Mouse (Mus musculus) heart, embryonic 15.5 days (tissue): Measurements from ENCODE around the gene Fnip1. TPM values are rescaled to one million over a fixed set of nuclear protein-coding genes. Genes with fewer than 3 reads are reported as not detected.

Source experiments
- ATAC-seq: fragments of 200-750 bp; cut with Nextera tagmentation; replicated peaks from 2 replicates; pipeline ENCODE4 v1.8.0; 2017; ENCODE audit warnings: low read depth, moderate TSS enrichment; ENCODE audit not compliant: insufficient number of reproducible peaks, insufficient read depth, low FRiP score
- H3K27ac ChIP-seq: fragments of 300-500 bp; sonication (generic); 2 replicates; pipeline ENCODE4 v1.5.1; 2015; ENCODE audit warnings: mild to moderate bottlenecking, inconsistent platforms
- H3K27me3 ChIP-seq: fragments of 300-500 bp; sonication (generic); 2 replicates; pipeline ENCODE4 v1.6.1; 2015; ENCODE audit warnings: inconsistent platforms
- H3K36me3 ChIP-seq: fragments of 300-500 bp; sonication (generic); 2 replicates; pipeline ENCODE4 v1.6.1; 2015; ENCODE audit warnings: mild to moderate bottlenecking, inconsistent platforms
- H3K4me1 ChIP-seq: fragments of 300-500 bp; sonication (generic); replicated peaks from 2 replicates; pipeline ENCODE4 v1.6.1; 2015; ENCODE audit warnings: inconsistent platforms
- H3K4me2 ChIP-seq: fragments of 300-500 bp; sonication (generic); 2 replicates; pipeline ENCODE4 v1.6.1; 2015; ENCODE audit warnings: inconsistent platforms, mild to moderate bottlenecking, moderate library complexity
- H3K4me3 ChIP-seq: fragments of 300-500 bp; sonication (generic); 2 replicates; pipeline ENCODE4 v1.5.1; 2015; ENCODE audit warnings: mild to moderate bottlenecking, inconsistent platforms
- H3K9ac ChIP-seq: fragments of 300-500 bp; sonication (generic); 2 replicates; pipeline ENCODE4 v1.6.1; 2015; ENCODE audit warnings: mild to moderate bottlenecking, inconsistent platforms
- H3K9me3 ChIP-seq: fragments of 300-500 bp; sonication (generic); replicated peaks from 2 replicates; pipeline ENCODE4 v1.6.1; 2016; ENCODE audit warnings: inconsistent platforms
- WGBS: fragments of 180-500 bp; shearing (Covaris S2); methylation state at CpG from one replicate; pipeline ENCODE4 v1.1.7; 2015; ENCODE audit warnings: mixed read lengths; 5-methylcytosine and 5-hydroxymethylcytosine counted together
- polyA plus RNA-seq: library from polyadenylated mRNA; unstranded; fragments of >200 nt; fragmentation: Nextera tagmentation; extraction: Ambion mirVana; gene quantifications from 2 replicates; pipeline ENCODE4 v1.2.1, GENCODE M21; 2015

Fnip1 gene
- polyA plus RNA-seq, 1 experiment from 2014 or later: 9.2 TPM

DNA sequence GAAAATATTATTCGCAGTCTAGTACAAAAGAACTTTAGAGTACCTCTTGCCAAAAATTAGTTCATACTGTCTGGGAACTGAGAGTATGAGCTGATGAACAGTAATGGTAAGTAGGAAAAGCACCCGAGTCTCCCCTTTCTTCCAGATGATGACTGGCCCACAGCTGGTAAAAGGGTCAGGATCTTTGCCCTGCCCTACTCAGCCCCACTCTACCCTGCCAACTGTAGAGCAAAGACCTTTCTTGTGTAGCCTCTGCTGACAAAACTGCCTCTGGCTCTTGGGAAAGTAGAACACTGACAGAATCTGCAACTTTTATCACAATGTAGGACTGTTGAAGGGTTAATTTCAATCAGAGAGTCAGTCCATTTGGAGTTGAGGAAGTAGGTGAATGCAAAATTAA is 117.0 kb downstream of the Fnip1 start:
- no peak for ATAC-seq
- Histone ChIP-seq H3K4me3 (no peak overlapping the region), H3K4me1 (no peaks in the 10 kb centered on the region), H3K36me3 (no peaks in the 10 kb centered on the region), H3K27ac (no peak overlapping the region), H3K9ac (no peak overlapping the region), H3K4me2 (no peak overlapping the region), H3K27me3 (no peaks in the 10 kb centered on the region), H3K9me3 (no peaks in the 10 kb centered on the region)
- 84% methylated on average over 2 of the region's 2 CpGs for WGBS

DNA sequence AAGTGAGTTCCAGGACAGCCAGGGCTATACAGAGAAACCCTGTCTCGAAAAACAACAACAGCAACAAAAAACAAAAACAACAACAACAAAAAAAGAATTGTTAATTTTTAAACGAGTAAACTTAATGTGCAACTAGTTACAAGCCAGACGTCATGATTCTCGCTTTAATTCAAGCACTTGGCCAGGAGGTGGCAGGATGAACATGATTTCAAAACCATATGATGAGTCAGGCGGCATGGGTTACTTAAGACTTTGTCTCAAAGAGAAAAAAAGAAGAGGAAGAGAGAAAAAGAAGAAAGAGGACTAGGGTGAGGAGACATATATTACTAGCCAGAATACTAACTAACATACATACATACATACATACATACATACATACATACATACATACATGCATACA is 124.8 kb downstream of the Fnip1 start:
- no peak overlapping the region for H3K27ac ChIP-seq
- 78% methylated on average over 5 of the region's 5 CpGs for WGBS
- H3K4me2 ChIP-seq: no peak overlapping the region
- H3K4me1 ChIP-seq: no peaks in the 10 kb centered on the region
- H3K9ac ChIP-seq: no peak overlapping the region
- ATAC-seq: no peak
- no peak overlapping the region for H3K4me3 ChIP-seq
- H3K36me3 ChIP-seq: no peaks in the 10 kb centered on the region; the same call in 1 of the 2 replicates
- H3K27me3 ChIP-seq: no peaks in the 10 kb centered on the region
- no peaks in the 10 kb centered on the region for H3K9me3 ChIP-seq

Other genes with a start within 250 kb of the Fnip1 start
- not detected in 2 replicates for gene Csf2, start 188.5 kb upstream of the Fnip1 start, polyA plus RNA-seq
- not detected in 2 replicates for gene Il3, start 170.9 kb upstream of the Fnip1 start, polyA plus RNA-seq
- 0.47 and 0.55 TPM in 2 replicates for gene Acsl6, start 134.4 kb upstream of the Fnip1 start, polyA plus RNA-seq
- gene Meikin, start 67.5 kb upstream of the Fnip1 start, polyA plus RNA-seq: not detected in 2 replicates
- gene Rapgef6, start 84.6 kb downstream of the Fnip1 start, polyA plus RNA-seq: 30.0 and 34.5 TPM in 2 replicates